Mouse (Mus musculus): ENCODE results near the gene Slc22a20.

Slc22a20 gene

DNA sequence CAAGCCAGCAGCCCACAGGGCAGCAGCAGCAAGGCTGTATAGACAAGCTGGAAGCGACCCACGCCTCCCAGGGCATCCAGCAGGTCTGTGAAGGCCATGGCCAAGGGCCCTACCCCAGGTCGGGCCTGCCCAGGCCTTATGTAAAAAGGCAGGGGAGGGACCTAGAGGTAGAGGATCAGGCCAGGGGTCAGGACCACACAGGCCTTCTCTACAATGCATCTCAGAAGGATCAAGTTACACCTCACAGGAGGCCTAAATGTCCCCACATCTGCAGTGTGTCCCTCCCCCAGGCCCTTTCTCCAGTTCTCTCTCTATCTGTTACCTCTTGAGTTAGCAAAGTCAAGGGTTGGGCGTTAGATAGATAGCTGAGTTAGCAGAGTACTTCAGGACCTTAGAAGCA lies at the start of gene Slc22a20:
Gene Slc22a20 (minus strand): TSS at position 101 of the 400 bp plus-strand sequence.
- DNase-seq (ENCODE audit: low spot score in 2 of 2): no peak

DNA sequence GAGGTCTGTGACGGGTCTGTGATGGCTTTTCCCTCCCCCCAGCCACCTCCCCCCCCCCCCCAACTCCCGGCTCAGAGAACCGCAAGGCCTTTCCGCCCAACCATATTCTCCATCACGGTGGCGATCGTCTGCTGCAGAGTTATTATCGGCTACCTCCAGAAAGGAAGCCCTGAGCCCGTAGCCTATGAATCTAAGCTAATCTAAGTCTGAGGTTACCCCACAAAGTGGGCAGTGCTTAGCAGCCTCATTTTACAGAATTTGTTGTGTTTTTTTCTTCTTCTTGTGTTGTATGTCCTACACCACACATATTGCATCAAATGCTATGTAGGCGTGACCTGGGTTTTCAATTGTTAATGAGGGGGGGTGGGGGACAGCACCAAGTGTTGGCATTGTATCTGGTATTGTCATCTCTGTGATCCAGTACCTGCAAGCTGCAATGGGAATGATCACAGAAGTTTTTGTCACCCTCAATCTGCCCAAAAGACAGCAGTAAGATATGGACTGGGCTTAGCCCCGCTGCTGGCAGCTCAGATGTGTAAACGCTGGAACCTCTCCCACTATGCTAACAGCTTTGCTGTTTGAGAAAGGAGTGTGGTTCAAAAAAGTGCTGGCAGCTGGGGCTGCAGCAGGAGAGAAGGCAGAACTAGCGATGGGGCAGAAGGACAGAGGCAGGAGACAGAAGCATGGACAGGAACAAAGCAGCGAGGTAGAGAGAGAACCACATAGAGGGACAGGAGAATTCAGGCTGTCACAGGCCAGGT lies 44.8 kb upstream of the Slc22a20 start:
- DNase-seq (ENCODE audit: low spot score in 2 of 2): no peak

DNA sequence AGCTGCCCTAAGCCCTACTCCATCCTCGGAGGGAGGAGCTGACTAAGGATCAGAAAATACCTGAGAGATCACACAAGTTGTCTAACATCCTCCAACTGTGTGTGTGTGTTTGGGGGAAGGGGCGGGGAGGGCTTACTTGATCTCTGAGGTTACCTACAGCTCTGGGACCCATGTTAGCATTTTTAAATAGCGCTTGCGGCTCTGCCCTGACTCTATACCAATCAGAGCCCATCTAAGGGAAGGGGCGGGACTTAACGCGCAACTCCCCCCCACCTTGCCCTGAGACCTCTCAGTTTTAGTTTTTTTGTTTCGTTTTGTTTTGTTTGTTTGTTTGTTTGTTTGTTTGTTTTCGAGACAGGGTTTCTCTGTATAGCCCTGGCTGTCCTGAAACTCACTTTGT lies 43.5 kb upstream of the Slc22a20 start:
- DNase-seq (ENCODE audit: low spot score in 2 of 2): no peak

DNA sequence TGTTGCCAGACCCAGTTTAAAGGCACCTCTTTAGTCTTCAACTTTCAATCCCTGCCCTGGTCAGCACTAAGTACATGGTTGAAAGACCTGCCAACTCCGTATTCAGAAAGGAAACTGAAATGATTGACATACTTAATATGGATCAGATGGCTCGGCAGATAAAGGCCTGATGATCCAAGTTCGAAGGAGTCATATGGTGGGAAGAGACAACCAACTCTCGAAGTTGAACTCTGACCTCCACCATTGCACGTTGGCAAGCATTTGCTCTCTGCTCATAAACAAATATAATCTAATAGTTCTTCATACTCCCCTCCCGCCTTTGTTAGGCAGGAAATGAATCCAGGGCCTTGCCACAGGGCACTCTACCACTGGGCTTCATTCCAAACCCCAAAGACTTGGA lies 43.0 kb upstream of the Slc22a20 start:
- no peak for DNase-seq (ENCODE audit: low spot score in 2 of 2)

DNA sequence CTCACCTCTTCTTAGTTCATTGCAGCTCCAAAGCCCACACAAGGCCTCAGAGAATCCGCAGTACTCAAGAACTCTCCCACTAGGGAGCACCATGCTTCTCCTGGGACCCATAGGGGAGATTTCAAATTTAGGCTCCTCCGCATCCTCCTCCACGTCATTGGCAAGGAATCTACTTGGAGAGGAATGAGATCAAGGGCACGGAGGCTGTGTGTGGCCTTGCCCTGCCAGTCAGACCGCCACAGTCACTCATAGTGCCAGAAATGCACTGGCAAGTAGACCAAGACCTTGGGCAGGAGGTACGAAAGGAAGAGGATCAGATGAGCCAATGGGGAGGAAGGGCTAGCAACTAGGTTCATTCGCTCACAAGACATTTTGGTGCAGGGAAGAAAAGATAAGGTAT lies 38.0 kb upstream of the Slc22a20 start:
- no peak for DNase-seq (ENCODE audit: low spot score in 2 of 2)

DNA sequence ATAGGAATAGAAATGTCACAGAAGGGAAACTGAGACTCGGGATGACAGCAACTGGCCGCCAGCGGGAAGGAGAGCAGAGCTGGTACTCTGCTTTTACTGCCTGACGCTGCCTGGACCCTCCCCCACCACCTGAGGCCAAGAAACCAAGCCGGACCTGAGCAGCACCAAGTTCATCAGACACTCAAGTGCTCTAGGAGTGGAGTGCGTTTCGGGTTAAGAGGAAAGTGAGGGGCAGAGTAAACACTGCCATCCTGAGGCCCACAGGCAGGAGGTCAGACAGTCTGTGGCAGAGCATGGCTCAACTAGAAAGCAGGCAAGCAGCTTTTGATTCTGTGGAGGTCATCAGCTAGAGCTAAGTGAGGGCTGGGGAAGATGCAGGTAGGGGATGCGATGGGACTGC lies 37.1 kb upstream of the Slc22a20 start:
- no peak for DNase-seq (ENCODE audit: low spot score in 2 of 2)

DNA sequence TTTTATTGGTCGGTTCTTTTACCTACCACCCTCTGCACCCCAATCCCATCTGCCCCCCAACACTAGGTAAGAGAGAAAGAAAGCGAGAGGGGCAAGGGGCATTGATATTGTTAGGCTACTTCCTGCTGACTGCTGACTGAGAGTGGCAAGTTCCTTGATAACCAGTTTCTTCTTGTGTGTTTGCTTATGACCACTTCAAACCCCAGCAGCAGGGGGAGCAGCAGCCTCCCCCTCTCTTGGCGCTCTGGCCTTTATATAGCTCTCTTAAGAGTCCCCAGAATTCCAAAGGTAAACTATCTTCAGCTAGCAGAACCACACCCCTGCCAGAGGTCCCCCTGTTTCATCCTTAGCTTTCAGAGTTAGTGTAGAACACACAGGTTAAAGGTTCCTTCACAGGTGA lies 34.3 kb upstream of the Slc22a20 start:
- no peak for DNase-seq (ENCODE audit: low spot score in 2 of 2)

DNA sequence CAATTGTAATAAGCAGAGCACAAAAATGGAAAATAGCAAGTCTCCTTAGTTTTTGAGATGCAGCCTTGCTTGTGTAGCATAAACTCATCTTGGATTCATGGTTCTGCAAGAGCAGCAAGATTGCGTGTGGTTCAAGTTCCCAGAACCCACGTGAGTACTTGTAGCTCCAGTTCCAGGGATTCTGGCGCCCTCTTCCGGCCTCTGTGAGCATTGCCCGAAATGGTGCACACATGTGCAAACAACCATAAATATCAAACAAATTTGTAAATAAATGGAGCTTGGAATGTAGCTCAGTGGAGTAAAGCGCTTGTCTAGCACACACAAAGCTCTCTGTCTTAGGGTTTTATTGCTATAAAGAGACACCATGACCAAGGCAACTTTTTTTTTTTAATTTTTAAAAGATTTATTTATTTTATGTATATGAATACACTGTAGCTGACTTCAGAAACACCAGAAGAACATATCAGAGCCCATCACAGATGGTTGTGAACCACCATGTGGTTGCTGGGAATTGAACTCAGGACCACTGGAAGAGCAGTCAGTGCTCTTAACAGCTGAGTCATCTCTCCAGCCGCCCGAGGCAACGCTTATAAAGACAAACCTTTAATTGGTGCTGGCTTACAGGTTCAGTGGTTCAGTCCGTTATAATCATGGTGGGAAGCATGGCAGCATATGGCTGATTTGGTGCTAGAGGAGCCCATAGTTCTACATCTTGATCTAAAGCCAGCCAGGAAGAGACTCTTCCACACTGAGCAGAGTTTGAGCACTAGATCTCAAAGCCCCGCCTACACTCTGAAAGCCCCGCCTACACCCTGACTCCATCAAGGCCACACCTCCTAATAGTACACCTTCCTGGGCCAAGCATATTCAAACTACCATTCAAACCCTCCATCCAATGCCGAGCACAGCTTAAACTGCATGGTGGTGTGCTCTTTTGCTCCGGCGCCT lies 32.5 kb upstream of the Slc22a20 start:
- peak; percentile 83 to 87 for DNase-seq (ENCODE audit: low spot score in 2 of 2)

DNA sequence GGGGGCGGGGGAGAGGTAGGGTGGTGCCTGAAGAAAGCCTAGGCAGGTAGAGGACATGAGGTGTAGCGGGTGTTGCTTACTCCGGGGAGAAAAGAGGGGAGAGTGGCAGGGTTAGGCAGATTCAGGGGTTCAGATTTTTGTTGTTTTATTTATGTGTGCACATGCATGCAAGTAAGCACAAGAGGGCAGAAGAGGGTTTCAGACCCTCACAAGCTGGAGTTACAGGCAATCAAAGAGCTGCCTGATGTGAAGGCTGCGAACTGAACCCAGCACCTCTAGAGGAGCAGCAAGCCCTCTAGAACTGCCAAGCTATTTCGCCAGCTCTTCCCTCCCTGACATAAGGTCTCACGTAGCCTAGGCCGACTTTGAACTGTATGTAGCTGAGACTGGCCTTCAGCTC lies 30.6 kb upstream of the Slc22a20 start:
- no peak for DNase-seq (ENCODE audit: low spot score in 2 of 2)

DNA sequence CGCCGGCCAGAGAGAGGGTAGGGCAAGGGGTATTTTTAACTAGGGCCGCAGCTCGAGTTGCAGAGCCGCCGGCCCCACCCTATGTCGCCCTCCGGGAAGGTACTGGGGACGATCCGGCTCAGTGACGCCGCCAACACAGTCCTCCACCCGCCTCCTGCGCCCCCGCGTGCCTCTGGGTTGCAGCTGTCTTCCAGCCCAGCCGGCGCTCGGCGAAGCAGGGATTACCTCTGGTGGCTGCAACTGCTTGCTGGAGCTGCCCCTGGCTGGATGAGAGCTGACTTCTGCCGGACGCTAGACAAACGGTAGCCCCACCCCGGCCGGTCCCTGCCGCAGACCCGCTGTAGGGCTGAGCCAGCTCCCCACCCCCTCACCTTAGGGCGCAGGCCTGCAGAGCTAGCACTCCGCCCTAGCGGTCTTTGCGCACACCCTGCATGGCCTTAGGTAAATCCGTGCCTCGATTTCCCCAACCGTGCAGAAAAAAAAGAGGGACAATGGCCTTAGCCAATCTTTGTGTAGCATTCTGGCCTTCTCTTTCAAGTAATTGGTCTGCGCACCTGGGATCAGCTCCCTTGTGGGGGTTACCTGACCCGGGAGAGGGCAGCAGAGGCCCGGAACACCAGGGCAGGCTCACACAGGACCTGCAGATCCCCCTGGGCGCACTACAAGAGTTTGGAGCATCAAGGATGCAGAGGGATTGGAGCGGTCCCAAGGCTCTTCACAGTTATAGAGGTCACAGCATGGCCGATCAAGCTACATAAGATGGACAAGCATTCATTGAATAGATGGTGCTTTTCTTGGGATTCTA lies 29.8 kb upstream of the Slc22a20 start, which contains the start of gene Capn1:
Gene Capn1 (minus strand): TSS at position 387 of the 805 bp plus-strand sequence.
- peak; percentile 41 to 59 for DNase-seq (ENCODE audit: low spot score in 2 of 2)

DNA sequence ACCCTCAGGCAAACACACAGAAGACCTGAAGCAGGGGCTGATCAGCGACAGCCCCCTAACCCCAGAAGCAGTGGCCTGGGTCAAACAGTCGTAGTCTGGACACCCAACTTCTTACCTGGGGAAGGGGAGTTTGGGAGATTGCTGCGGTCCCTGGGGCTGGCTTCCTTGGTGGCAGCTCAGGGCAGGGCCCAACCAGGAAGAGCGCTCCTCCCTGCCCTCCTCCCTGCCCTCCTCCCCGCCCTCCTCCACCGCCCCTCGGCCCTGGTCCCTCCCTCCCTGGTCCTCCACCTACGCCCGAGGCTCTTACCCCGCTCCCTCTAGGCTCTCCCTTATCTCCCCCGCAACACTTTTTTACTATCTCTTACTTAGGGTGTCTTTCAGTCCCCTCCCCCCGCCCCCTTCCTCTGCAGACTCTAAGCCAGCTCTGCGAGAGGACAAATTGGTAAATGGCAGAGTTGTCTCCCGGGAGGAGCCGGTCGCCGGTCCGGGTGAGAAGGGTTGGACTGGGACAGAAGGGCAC lies 29.1 kb upstream of the Slc22a20 start:
- DNase-seq (ENCODE audit: low spot score in 2 of 2): peak; percentile 16 to 21

DNA sequence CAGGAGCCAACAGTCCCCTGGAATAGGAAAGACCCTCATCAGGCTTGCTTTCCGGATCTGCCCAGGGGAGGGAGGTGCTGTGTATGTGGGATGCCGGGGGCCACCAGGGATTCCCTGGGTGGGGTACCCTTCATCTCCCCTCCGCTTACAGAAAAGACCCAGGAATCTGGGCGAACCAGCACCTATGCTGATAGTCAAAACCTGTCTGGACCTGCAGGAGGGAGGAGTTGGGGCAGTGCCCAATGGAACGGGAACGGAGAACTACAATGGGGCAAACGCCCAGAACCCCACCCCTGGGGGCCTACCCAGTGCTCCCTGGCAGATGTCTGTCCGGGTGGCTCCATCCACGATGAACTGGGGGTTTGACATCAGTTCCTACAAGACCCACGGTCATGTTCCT lies 27.7 kb upstream of the Slc22a20 start:
- DNase-seq (ENCODE audit: low spot score in 2 of 2): no peak

DNA sequence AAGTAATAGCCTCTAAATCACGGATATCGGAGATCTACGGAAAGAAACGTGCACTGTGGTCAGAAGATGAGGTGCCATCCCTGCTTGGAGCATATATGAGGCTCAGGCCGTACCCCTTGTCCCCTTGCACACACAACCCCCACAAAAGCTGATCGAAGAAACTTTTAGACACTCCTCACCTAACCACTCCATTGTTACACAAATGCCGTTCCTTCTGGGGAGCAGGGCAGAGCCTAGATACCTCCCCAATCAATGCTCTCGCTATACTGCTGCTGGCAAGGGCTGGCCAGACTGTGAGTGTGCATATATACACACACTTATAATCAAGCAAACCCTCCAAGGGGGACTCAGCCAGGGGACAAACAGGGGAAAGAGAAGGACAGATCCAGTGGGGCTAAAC lies 23.2 kb upstream of the Slc22a20 start:
- no peak for DNase-seq (ENCODE audit: low spot score in 2 of 2)

DNA sequence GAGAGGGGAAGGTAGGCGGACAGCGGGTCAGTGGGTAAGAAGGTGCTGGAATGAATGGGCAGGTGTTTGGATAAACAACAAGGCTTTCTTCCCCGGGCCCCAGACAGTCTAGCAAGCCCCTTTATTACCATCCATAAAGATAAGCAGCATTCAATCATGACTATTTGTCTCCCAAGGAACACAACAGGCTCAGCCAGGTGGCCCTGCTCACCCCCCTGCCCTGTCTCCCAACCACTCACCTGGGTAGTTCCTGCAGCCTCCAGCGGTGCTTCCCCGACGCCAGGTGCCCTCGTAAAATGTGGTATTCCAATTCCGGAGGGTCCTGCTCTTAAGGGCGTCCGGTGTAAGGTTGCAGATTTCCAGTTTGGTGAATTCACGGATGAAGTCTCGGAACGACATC lies 21.1 kb upstream of the Slc22a20 start:
- no peak for DNase-seq (ENCODE audit: low spot score in 2 of 2)

DNA sequence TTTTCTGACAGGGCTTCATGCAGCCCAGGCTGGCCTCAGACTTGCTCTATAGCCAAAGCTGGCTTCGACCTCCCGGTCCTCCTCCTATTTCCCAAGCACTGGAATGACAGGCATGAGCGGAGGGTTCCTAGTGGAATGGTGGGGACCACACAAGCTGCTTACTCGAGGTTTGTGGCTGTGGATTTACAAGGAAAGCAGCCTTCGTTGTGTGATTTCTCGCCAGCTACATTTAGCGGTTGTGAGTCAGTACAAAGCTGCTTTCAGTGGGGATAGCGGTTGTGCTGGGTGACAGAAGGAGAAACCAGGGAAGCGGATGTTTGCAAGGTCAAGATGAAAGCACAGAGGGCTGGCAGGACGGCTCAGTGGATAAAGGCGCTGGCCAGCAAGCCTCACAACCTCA lies 19.6 kb upstream of the Slc22a20 start:
- DNase-seq (ENCODE audit: low spot score in 2 of 2): no peak

DNA sequence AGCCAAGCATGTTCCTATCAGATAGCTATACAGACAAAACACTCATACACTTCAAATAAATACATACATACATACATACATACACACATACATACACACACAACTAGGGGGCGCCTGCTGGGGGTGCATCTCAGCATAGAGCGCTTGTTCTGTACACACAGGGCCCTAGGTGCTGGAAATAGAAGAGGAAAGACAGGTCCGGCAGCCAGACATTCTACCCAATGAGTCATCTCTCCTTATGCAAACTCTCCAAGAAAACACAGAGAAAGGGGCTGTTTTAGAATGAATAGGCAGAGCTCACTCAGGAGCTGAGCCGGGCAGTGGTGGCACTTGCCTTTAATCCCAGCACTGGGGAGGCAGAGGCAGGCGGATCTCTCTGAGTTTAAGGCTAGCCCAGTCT lies 14.0 kb upstream of the Slc22a20 start:
- no peak for DNase-seq (ENCODE audit: low spot score in 2 of 2)

DNA sequence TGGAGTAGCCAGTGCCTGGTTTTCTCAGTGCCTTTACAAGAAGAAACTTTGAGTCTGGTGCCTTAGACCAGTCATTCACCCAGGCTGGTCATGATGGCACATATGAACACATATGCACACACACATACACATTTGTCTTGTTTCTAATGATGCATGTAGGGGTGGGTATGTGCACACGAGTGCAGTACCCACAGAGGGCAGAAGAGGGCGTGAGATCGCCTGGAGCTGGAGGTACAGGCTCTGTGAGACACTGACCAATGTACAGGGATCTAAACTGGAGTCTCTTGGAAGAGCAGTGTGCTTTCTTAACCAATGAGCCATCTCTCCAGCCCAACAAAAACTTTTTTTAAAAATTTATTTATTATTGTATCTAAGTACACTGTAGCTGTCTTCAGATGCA lies 12.2 kb upstream of the Slc22a20 start:
- no peak for DNase-seq (ENCODE audit: low spot score in 2 of 2)

DNA sequence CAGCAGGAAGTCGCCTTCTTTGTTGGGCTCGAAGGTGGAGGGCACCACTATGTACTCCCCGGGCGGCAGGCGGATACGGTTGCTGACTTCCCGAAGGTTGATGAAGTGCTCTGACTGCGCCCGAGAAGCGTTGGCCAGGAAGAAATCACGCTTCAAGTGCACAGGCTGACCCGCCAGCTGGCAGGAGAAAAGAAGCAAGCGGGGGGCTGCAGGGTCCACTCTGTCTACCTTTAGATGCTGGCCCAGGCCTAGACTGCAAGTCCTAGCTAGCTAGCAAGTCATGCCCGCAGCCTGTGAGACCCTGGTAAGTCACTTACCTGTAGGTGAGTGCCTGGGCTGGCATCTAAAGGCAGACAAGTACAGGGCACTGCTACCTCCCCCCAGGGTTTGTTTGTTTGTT lies 8.8 kb upstream of the Slc22a20 start:
- DNase-seq (ENCODE audit: low spot score in 2 of 2): no peak

DNA sequence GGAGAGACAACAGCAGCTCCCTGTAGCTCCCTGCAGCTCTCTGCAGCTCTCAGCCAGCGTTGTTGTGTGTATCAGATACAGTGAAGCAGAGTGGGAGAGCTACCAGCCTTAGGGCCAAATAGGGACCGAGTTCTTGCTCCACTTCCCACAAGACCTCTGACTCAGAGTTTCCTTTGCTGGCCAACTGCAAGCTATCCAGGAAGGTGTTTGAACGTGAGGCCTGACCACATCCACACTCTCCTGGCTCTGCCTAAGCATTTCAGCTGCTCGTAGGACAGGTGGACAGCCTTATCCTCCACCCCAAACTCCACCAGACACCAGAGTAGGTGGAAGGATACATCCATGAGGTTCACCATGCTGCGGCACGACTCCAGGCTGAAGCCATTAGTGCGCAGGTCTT lies 6.1 kb upstream of the Slc22a20 start:
- no peak for DNase-seq (ENCODE audit: low spot score in 2 of 2)

DNA sequence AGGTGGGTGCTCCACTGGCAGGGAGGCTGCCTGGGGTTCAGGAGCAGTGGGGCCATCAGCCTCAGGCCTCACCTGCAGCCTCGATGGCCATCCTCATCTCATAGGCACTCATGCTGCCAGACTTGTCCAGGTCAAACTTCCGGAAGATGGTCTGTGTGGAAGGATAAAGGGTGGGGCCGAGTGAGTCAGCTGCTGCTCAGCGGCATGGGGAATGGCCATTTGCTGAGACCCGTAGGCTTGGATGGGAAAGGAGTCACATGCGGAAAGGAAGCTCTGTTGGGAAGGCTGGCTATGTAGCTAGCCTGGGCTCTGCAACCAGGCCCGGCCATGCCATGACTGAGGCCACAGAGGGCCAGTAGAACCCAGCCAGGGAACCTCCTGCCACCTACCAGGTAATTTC lies 5.5 kb upstream of the Slc22a20 start:
- no peak for DNase-seq (ENCODE audit: low spot score in 2 of 2)

DNA sequence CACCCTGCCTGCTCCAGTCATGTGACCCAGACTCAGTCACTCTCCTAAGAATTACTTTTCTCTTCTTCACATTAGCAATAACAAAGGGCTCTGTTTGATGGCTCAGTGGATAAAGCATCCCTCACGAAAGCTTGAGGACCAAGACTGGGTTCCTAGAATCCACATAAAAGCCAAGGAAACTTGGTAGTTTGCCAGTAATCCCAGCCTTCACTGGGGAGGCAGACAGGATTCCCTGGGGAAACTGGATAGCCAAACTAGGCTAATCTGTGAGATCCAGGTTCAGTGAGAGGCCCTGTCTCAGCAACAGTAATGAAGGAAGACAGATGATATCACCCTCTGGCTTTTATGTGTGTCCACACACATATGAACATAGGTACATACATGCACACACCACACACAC lies 5.0 kb upstream of the Slc22a20 start:
- DNase-seq (ENCODE audit: low spot score in 2 of 2): no peak

DNA sequence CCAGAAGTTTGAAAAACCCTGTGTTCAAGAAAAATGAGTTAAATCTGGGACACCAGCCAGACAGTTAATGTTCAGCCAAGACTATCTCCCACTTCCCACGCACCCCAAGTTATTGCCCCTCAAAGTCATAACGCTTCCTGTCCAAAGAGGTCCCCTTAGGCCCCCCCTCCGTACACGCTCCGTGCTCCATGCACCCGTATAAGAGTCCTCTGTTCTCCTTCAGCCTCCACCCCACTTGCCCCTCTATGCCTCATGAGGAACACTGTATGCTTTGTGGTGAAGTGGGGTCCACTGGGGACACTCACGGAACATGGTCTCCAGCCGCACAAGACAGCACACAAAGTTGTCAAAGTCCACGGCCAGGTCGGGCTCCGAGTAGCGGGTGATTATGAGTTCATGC lies 4.1 kb upstream of the Slc22a20 start:
- no peak for DNase-seq (ENCODE audit: low spot score in 2 of 2)

Measured in natural killer cell, adult 2 months (primary cell).